ENCODE assay signal across 9 mouse cellular contexts in the genomic region with DNA sequence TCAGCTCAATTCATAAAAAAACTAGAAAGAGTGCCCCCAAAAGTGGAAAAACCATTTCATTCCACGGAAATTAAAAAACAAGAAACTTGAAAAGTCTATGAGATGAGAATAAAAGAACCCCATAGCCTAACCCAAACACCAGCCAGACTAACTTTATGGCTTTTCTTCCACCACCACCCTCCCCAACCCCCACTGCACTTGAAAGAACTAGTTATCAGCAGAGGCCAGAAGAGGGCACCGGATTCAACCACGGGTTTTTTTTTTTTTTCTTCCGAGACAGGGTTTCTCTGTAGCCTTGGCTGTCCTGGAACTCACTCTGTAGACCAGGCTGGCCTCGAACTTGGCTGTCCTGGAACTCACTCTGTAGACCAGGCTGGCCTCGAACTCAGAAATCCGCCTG. TPM values are rescaled to one million over a fixed set of nuclear protein-coding genes. Genes with fewer than 3 reads are reported as not detected.
A peak's percentile ranks its signal among the peaks of the same experiment; 100 is the strongest.
DNase-seq lines count a peak whose midpoint lies in the region; ATAC-seq and TF ChIP-seq lines count a peak whose summit lies in the region.
"Had no signal": no experiment of that assay in that cellular context is flagged by ENCODE, and none has a peak within 500 bp of the region (broad histone marks: within the 10 kb centered on the region; RNA-seq: fewer than 3 reads in every experiment).

No protein-coding gene starts in this region.

- H3K27ac ChIP-seq in hindbrain, embryonic 13.5 days: no peak overlapping the region
- no peak overlapping the region for H3K27ac ChIP-seq in hindbrain, postnatal 0 days
- H3K27ac ChIP-seq in liver, embryonic 11.5 days (ENCODE audit: low read depth, low read length): peak overlapping the region; percentile 92
- H3K27ac ChIP-seq: limb, embryonic 13.5 days had no signal

- H3K27me3 ChIP-seq in hindbrain, embryonic 13.5 days: no peaks in the 10 kb centered on the region
- no peaks in the 10 kb centered on the region for H3K27me3 ChIP-seq in hindbrain, postnatal 0 days (ENCODE audit: insufficient read depth, low read length)
- no peaks in the 10 kb centered on the region for H3K27me3 ChIP-seq in liver, embryonic 11.5 days (replicated peaks; ENCODE audit: control insufficient read depth, insufficient read depth, low read length)
- H3K27me3 ChIP-seq: limb, embryonic 13.5 days had no signal

- H3K9ac ChIP-seq in hindbrain, embryonic 13.5 days: no peak overlapping the region
- no peak overlapping the region for H3K9ac ChIP-seq in hindbrain, postnatal 0 days (replicated peaks; ENCODE audit: low read length)
- H3K9ac ChIP-seq in liver, embryonic 11.5 days (ENCODE audit: low read depth, low read length): no peak overlapping the region
- H3K9ac ChIP-seq: limb, embryonic 13.5 days had no signal

- H3K36me3 ChIP-seq in hindbrain, embryonic 13.5 days: no peaks in the 10 kb centered on the region
- H3K36me3 ChIP-seq in hindbrain, postnatal 0 days (ENCODE audit: insufficient read depth, low read length): no peaks in the 10 kb centered on the region
- no peaks in the 10 kb centered on the region for H3K36me3 ChIP-seq in liver, embryonic 11.5 days (ENCODE audit: control insufficient read depth, insufficient read depth, low read length)
- H3K36me3 ChIP-seq: limb, embryonic 13.5 days had no signal

- H3K4me3 ChIP-seq in hindbrain, embryonic 13.5 days: no peak overlapping the region
- no peak overlapping the region for H3K4me3 ChIP-seq in hindbrain, postnatal 0 days (ENCODE audit: low read length)
- peak overlapping the region; percentile 93 for H3K4me3 ChIP-seq in liver, embryonic 11.5 days (ENCODE audit: low read depth, low read length)

- WGBS in hindbrain, embryonic 13.5 days: 67% methylated on average over 7 of the region's 7 CpGs
- 66% methylated on average over 7 of the region's 7 CpGs for WGBS in hindbrain, postnatal 0 days
- 30% methylated on average over 7 of the region's 7 CpGs for WGBS in liver, embryonic 11.5 days

- no peak for TF ChIP-seq CTCF in hindbrain, postnatal 0 days (IDR thresholded peaks at IDR 0.05; ENCODE audit: low read depth)

- no peaks in the 10 kb centered on the region for H3K9me3 ChIP-seq in hindbrain, embryonic 13.5 days
- H3K9me3 ChIP-seq in hindbrain, postnatal 0 days (ENCODE audit: low read length): no peaks in the 10 kb centered on the region
- no peaks in the 10 kb centered on the region for H3K9me3 ChIP-seq in liver, embryonic 11.5 days (ENCODE audit: control insufficient read depth, low read length)
- H3K9me3 ChIP-seq: limb, embryonic 13.5 days had no signal

- peaks cover 26% of the 10 kb centered on the region for H3K4me1 ChIP-seq in hindbrain, embryonic 13.5 days (replicated peaks)
- no peaks in the 10 kb centered on the region for H3K4me1 ChIP-seq in hindbrain, postnatal 0 days (ENCODE audit: insufficient read depth, low read length)
- H3K4me1 ChIP-seq in liver, embryonic 11.5 days (replicated peaks; ENCODE audit: control insufficient read depth, insufficient read depth, low read length): peaks cover 9% of the 10 kb centered on the region

- DNase-seq in hindbrain, postnatal 0 days (ENCODE audit: low spot score): no peak
- peak; percentile 83 for DNase-seq in 416B (ENCODE audit: low read depth)
- peak; percentile 86 for DNase-seq in MEL-GATA-1-ER (ENCODE audit: extremely low read depth, low read depth)
- DNase-seq in liver, embryonic 11.5 days (ENCODE audit: low spot score): no peak
- no peak for DNase-seq in cerebellum, adult 9-10 months
- no peak for DNase-seq in cerebellum, adult 11-12 months
- no peak for DNase-seq in left cerebral cortex, adult 11 months (ENCODE audit: low spot score)

- no peak for ATAC-seq in hindbrain, embryonic 13.5 days (ENCODE audit: low FRiP score)
- ATAC-seq in hindbrain, postnatal 0 days: no peak
- ATAC-seq in liver, embryonic 11.5 days (replicated peaks; ENCODE audit: low FRiP score): peak; percentile 54

- peak overlapping the region; percentile 75 for H3K4me2 ChIP-seq in hindbrain, embryonic 13.5 days
- no peak overlapping the region for H3K4me2 ChIP-seq in hindbrain, postnatal 0 days (ENCODE audit: low read depth, low read length)
- H3K4me2 ChIP-seq in liver, embryonic 11.5 days: peak overlapping the region; percentile 91

RNA-seq across cellular contexts. Expression of a gene that starts 2.2 kb away (rescaled TPM):
- polyA plus RNA-seq in hindbrain, embryonic 13.5 days (2015; fragmentation: Nextera tagmentation; extraction: Ambion mirVana): 168 and 173 TPM in 2 replicates
- total RNA-seq in hindbrain, postnatal 0 days (2014; rRNA removed): 67.4 and 90.4 TPM in 2 replicates
- 155 and 157 TPM in 2 replicates for polyA plus RNA-seq in hindbrain, postnatal 0 days (2015; fragmentation: Nextera tagmentation; extraction: Ambion mirVana)
- polyA plus RNA-seq in liver, embryonic 11.5 days (2014; fragmentation: Nextera tagmentation; extraction: Ambion mirVana): 220 and 242 TPM in 2 replicates

RNA-seq across cellular contexts. Expression of a gene that starts 16.2 kb away (rescaled TPM):
- 13.8 and 15.7 TPM in 2 replicates for polyA plus RNA-seq in hindbrain, embryonic 13.5 days (2015; fragmentation: Nextera tagmentation; extraction: Ambion mirVana)
- 8.9 and 9.6 TPM in 2 replicates for total RNA-seq in hindbrain, postnatal 0 days (2014; rRNA removed)
- 11.4 and 12.6 TPM in 2 replicates for polyA plus RNA-seq in hindbrain, postnatal 0 days (2015; fragmentation: Nextera tagmentation; extraction: Ambion mirVana)
- 4.7 and 6.2 TPM in 2 replicates for polyA plus RNA-seq in liver, embryonic 11.5 days (2014; fragmentation: Nextera tagmentation; extraction: Ambion mirVana)

RNA-seq across cellular contexts. Expression of a gene that starts 22.4 kb away (rescaled TPM):
- 150 and 161 TPM in 2 replicates for polyA plus RNA-seq in hindbrain, embryonic 13.5 days (2015; fragmentation: Nextera tagmentation; extraction: Ambion mirVana)
- total RNA-seq in hindbrain, postnatal 0 days (2014; rRNA removed): 100 and 124 TPM in 2 replicates
- polyA plus RNA-seq in hindbrain, postnatal 0 days (2015; fragmentation: Nextera tagmentation; extraction: Ambion mirVana): 134 and 139 TPM in 2 replicates
- 95.6 and 98.1 TPM in 2 replicates for polyA plus RNA-seq in liver, embryonic 11.5 days (2014; fragmentation: Nextera tagmentation; extraction: Ambion mirVana)

RNA-seq across cellular contexts. Expression of a gene that starts 22.7 kb away (rescaled TPM):
- polyA plus RNA-seq in hindbrain, embryonic 13.5 days (2015; fragmentation: Nextera tagmentation; extraction: Ambion mirVana): 0.65 TPM in 1 of 2 replicates, not detected in the other
- total RNA-seq in hindbrain, postnatal 0 days (2014; rRNA removed): 7.0 TPM in 1 of 2 replicates, not detected in the other
- polyA plus RNA-seq in hindbrain, postnatal 0 days (2015; fragmentation: Nextera tagmentation; extraction: Ambion mirVana): 0.29 and 0.84 TPM in 2 replicates
- 0.36 TPM in 1 of 2 replicates, not detected in the other for polyA plus RNA-seq in liver, embryonic 11.5 days (2014; fragmentation: Nextera tagmentation; extraction: Ambion mirVana)

RNA-seq across cellular contexts. Expression of a gene that starts 25.1 kb away (rescaled TPM):
- polyA plus RNA-seq in hindbrain, embryonic 13.5 days (2015; fragmentation: Nextera tagmentation; extraction: Ambion mirVana): 77.0 and 77.9 TPM in 2 replicates
- 28.3 and 31.7 TPM in 2 replicates for total RNA-seq in hindbrain, postnatal 0 days (2014; rRNA removed)
- 78.1 and 83.9 TPM in 2 replicates for polyA plus RNA-seq in hindbrain, postnatal 0 days (2015; fragmentation: Nextera tagmentation; extraction: Ambion mirVana)
- 93.2 and 98.1 TPM in 2 replicates for polyA plus RNA-seq in liver, embryonic 11.5 days (2014; fragmentation: Nextera tagmentation; extraction: Ambion mirVana)

Comparison
In these comparisons a context has a peak if more than half of its experiments do, and no peak if none do; other contexts are left out.
1. DNase-seq: peak in 416B (single experiment) and MEL-GATA-1-ER (single experiment); none in hindbrain, postnatal 0 days (single experiment), liver, embryonic 11.5 days (single experiment), cerebellum, adult 9-10 months (single experiment), cerebellum, adult 11-12 months (single experiment) and left cerebral cortex, adult 11 months (single experiment).